Mouse (Mus musculus) stomach, postnatal 0 days (tissue): ENCODE data around the gene Pygo1. TPM values are rescaled to one million over a fixed set of nuclear protein-coding genes. Genes with fewer than 3 reads are reported as not detected.

Experiments used
- ATAC-seq: fragments of 200-750 bp; cut with Nextera tagmentation; 2 replicates; pipeline ENCODE4 v1.8.0; 2017; ENCODE audit not compliant: low FRiP score, low TSS enrichment
- DNase-seq: peaks from one replicate; pipeline ENCODE4 v3.0.0-alpha.2; 2016; ENCODE audit warnings: low spot score
- H3K27ac ChIP-seq: fragments of 300-500 bp; sonication (generic); replicated peaks from 2 replicates; pipeline ENCODE4 v1.5.1; 2014; ENCODE audit warnings: mild to moderate bottlenecking, control low read depth
- H3K27me3 ChIP-seq: fragments of 300-500 bp; sonication (generic); 2 replicates; pipeline ENCODE4 v1.6.1; 2014; ENCODE audit warnings: low read length; ENCODE audit not compliant: control insufficient read depth, insufficient read depth
- H3K36me3 ChIP-seq: fragments of 300-500 bp; sonication (generic); 2 replicates; pipeline ENCODE4 v1.6.1; 2014; ENCODE audit warnings: low read length, mixed read lengths; ENCODE audit not compliant: control insufficient read depth, insufficient read depth
- H3K4me1 ChIP-seq: fragments of 300-500 bp; sonication (generic); replicated peaks from 2 replicates; pipeline ENCODE4 v1.6.1; 2014; ENCODE audit warnings: antibody characterized with exemption; ENCODE audit not compliant: control insufficient read depth, insufficient read depth
- H3K4me2 ChIP-seq: fragments of 300-500 bp; sonication (generic); replicated peaks from 2 replicates; pipeline ENCODE4 v1.6.1; 2014; ENCODE audit warnings: low read depth, mild to moderate bottlenecking, control low read depth, moderate library complexity
- H3K4me3 ChIP-seq: fragments of 300-500 bp; sonication (generic); 2 replicates; pipeline ENCODE4 v1.5.1; 2014; ENCODE audit warnings: low read depth, low read length, control low read depth
- H3K9ac ChIP-seq: fragments of 300-500 bp; sonication (generic); 2 replicates; pipeline ENCODE4 v1.6.1; 2014; ENCODE audit warnings: mild to moderate bottlenecking, low read length, control low read depth, mixed read lengths
- H3K9me3 ChIP-seq: fragments of 300-500 bp; sonication (generic); 2 replicates; pipeline ENCODE4 v1.6.1; 2016; ENCODE audit warnings: low read length; ENCODE audit not compliant: control insufficient read depth
- CTCF ChIP-seq: IDR thresholded peaks from 2 replicates; pipeline ENCODE4 v1.5.1; 2016; ENCODE audit warnings: antibody characterized with exemption, low read depth, mild to moderate bottlenecking, moderate library complexity
- EP300 ChIP-seq: optimal IDR thresholded peaks from 2 replicates; pipeline ENCODE3; 2016; ENCODE audit warnings: antibody characterized with exemption
- WGBS: fragments of 180-500 bp; shearing (Covaris S2); extraction: QIAGEN DNeasy Blood & Tissue Kit; methylation state at CpG from one replicate; pipeline ENCODE4 v1.1.7; 2014; 5-methylcytosine and 5-hydroxymethylcytosine counted together
- polyA plus RNA-seq: library from polyadenylated mRNA; unstranded; fragments of >200 nt; fragmentation: Nextera tagmentation; extraction: Ambion mirVana; gene quantifications from 2 replicates; pipeline ENCODE4 v1.2.1, GENCODE M21; 2015

Pygo1 gene
- polyA plus RNA-seq, 1 experiment from 2014 or later = 1.1 TPM

DNA sequence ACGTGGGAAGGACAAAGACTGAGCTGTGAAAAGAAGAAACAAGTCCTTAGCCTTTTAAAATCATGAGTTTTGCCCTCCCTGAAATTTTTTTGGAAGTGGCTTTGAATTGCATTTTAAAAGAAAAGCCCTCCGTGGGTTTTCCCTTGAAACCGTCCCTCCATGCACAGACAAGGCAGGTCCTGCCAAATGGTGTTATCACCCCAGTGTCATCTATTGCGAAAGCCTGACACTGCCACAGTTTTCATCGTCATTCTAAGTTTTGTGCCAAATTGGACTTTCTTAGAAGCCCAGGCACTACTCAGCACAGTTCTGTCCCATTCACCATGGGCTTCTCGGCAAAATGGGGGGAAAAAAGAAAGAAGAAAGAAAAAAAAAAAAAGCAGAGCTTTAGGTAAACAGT is 11.9 kb upstream of the Pygo1 start:
- H3K9me3 ChIP-seq = no peaks in the 10 kb centered on the region
- no peak overlapping the region for H3K9ac ChIP-seq
- WGBS = 27% methylated on average over 6 of the region's 6 CpGs
- H3K27ac ChIP-seq = no peak overlapping the region
- H3K27me3 ChIP-seq = no peaks in the 10 kb centered on the region
- H3K4me3 ChIP-seq = 0 out of 2 replicates have a peak overlapping the region, but pooled peaks have one; percentile 6
- H3K4me2 ChIP-seq = peak overlapping the region; percentile 21
- no peak for ATAC-seq
- H3K4me1 ChIP-seq = no peaks in the 10 kb centered on the region
- DNase-seq = no peak
- no peak for TF ChIP-seq EP300
- TF ChIP-seq CTCF = no peak
- H3K36me3 ChIP-seq = no peaks in the 10 kb centered on the region

DNA sequence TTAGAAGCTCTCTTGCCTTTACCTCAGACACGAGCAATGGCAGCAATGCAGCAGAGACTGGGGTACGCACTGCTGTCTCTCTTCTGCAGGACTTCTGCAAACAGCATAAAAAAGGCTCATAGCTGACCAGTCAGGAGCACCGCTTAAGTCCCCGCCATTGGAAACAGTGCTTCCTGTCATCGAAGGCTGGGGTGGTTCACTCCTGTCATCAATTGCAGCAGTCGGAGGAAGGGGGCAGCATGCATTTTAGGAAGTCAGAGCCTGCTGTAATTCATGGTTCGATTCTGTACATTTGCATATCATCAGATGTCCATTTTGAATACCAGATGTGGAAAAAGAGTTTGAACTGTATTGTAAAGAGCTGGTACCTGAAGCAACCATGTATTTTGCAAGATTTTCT is 9.7 kb upstream of the Pygo1 start:
- Histone ChIP-seq H3K4me1 (no peaks in the 10 kb centered on the region), H3K27ac (no peak overlapping the region), H3K36me3 (no peaks in the 10 kb centered on the region), H3K4me2 (no peak overlapping the region), H3K9me3 (no peaks in the 10 kb centered on the region), H3K4me3 (no peak overlapping the region), H3K9ac (no peak overlapping the region), H3K27me3 (no peaks in the 10 kb centered on the region)
- TF ChIP-seq EP300 = no peak
- no peak for TF ChIP-seq CTCF
- 62% methylated on average over 7 of the region's 7 CpGs for WGBS
- DNase-seq (no peak), ATAC-seq (no peak)

DNA sequence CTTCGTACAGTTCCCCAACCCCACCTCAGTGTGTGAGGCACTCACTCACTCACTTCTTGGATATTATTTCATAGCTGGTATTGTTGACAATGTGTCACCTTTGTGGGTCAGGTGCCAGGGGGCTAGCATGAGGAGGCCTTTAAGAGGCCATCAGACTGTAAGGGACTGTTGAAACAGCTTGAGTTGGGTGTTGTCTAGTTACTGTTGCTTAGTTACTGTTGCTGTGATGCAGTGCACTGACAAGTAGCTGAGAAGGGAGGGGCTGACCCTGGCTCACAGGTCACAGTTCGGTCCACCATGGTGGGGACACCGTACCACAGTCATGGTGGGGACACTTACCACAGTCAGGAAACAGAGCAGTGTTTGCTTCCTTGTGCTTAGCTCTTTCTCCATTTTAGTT is 2.4 kb upstream of the Pygo1 start:
- WGBS = 77% methylated on average over 3 of the region's 3 CpGs
- Histone ChIP-seq H3K9me3 (no peaks in the 10 kb centered on the region), H3K9ac (no peak overlapping the region), H3K4me2 (no peak overlapping the region), H3K27me3 (no peaks in the 10 kb centered on the region), H3K36me3 (no peaks in the 10 kb centered on the region), H3K27ac (no peak overlapping the region), H3K4me1 (no peaks in the 10 kb centered on the region), H3K4me3 (no peak overlapping the region)
- no peak for DNase-seq
- no peak for ATAC-seq
- TF ChIP-seq EP300 (no peak), CTCF (no peak)

DNA sequence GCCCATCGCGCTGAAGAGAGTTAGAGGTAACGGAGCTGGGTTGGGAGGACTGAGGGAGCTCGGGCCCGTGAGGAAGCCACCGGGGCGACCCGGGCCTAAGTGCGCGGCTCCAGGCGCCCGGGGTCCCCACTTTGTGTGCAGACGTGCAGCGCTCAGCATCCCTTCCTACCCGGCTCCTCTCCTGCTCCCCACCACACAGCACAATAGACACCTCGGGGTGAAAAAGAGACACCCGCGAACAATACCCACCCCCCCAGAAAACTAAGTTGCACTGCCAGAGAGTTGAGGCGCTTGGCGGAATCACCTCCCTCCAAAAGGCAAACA is 452 bp downstream of the Pygo1 start:
- 1% methylated on average over 20 of the region's 20 CpGs for WGBS
- no peak for DNase-seq

DNA sequence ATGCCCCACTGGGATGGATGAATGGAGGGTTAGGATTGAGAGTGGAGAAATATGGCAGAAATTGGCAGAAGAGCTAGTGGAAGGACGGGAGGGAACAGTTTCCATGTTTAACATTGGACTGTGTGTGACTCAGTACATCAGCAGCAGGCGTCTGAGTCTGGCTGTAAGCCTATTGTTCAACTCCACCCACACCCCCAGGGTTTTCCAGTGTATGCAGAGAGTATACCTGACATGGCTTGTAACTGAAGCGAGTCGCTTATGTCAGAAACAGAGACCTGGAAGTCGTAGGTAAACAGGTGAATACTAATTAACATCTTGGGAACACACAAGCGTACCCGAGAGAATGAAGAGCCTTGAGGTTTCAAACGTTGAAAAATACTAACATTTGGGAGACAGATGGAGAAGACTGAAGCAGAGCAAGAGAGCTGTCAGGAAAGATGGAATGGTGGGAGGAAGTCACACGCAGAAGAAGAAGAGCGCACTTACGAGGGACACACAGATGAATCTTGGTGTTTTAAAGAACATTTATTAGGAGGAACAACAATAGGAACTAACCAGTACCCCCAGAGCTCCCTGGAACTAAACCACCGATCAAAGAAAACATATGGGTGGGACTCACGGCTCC is 5.8 kb downstream of the Pygo1 start:
- no peak overlapping the region for H3K4me2 ChIP-seq
- no peak for DNase-seq
- no peaks in the 10 kb centered on the region for H3K36me3 ChIP-seq
- H3K4me1 ChIP-seq = no peaks in the 10 kb centered on the region
- H3K4me3 ChIP-seq = no peak overlapping the region
- no peak overlapping the region for H3K9ac ChIP-seq
- no peak overlapping the region for H3K27ac ChIP-seq
- ATAC-seq = no peak
- TF ChIP-seq CTCF = no peak
- TF ChIP-seq EP300 = no peak
- H3K27me3 ChIP-seq = no peaks in the 10 kb centered on the region
- no peaks in the 10 kb centered on the region for H3K9me3 ChIP-seq
- WGBS = 75% methylated on average over 13 of the region's 13 CpGs

More for the DNA sequence above, 452 bp downstream of the Pygo1 start:
- H3K27ac ChIP-seq = peak overlapping the region; percentile 86
- no peaks in the 10 kb centered on the region for H3K27me3 ChIP-seq
- no peaks in the 10 kb centered on the region for H3K4me1 ChIP-seq
- peak overlapping the region; percentile 85 for H3K4me2 ChIP-seq
- TF ChIP-seq EP300 (no peak), CTCF (no peak)
- no peaks in the 10 kb centered on the region for H3K36me3 ChIP-seq
- peak overlapping the region; percentile 84 for H3K9ac ChIP-seq
- peak overlapping the region; percentile 68 for H3K4me3 ChIP-seq
- ATAC-seq = no peak
- H3K9me3 ChIP-seq = no peaks in the 10 kb centered on the region

DNA sequence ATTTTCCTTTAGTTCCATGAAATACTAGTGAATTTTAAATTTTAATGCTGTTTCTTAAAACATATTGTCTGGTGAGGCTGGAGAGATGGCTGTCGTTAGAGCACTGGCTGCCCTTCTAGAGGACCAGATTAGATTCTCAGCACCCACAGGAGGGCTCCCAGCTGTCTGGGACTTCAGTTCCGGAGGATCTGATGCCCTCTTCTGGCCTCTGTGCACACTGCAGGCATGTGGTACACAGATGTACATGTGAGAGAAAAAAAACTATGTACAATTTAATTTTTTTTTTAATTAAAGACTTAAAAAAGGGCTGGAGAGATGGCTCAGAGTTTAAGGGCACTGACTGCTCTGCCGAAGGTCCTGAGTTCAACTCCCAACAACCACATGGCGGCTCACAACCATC is 9.9 kb downstream of the Pygo1 start:
- ATAC-seq = no peak
- peak; percentile 29 for TF ChIP-seq CTCF
- no peak for TF ChIP-seq EP300
- H3K4me1 ChIP-seq = no peaks in the 10 kb centered on the region
- 84% methylated on average over 4 of the region's 4 CpGs for WGBS
- H3K9ac ChIP-seq = no peak overlapping the region
- H3K36me3 ChIP-seq = no peaks in the 10 kb centered on the region
- H3K4me2 ChIP-seq = no peak overlapping the region
- H3K27me3 ChIP-seq = no peaks in the 10 kb centered on the region
- no peak overlapping the region for H3K4me3 ChIP-seq
- DNase-seq = no peak
- H3K9me3 ChIP-seq = no peaks in the 10 kb centered on the region
- no peak overlapping the region for H3K27ac ChIP-seq
